Mouse (Mus musculus) neural tube, embryonic 13.5 days (tissue): ENCODE data around the gene Npc1l1. TPM values are rescaled to one million over a fixed set of nuclear protein-coding genes. Genes with fewer than 3 reads are reported as not detected.

Experiments used
- ATAC-seq: fragments of 200-750 bp; cut with Nextera tagmentation; 2 replicates; pipeline ENCODE4 v1.8.0; 2017; ENCODE audit warnings: low read depth, mild to moderate bottlenecking, moderate TSS enrichment, moderate library complexity
- H3K27ac ChIP-seq: fragments of 300-500 bp; sonication (generic); replicated peaks from 2 replicates; pipeline ENCODE4 v1.5.1; 2015; ENCODE audit warnings: moderate library complexity, mild to moderate bottlenecking, inconsistent platforms
- H3K27me3 ChIP-seq: fragments of 300-500 bp; sonication (generic); 2 replicates; pipeline ENCODE4 v1.6.1; 2015; ENCODE audit warnings: mild to moderate bottlenecking, inconsistent platforms
- H3K36me3 ChIP-seq: fragments of 300-500 bp; sonication (generic); 2 replicates; pipeline ENCODE4 v1.6.1; 2015; ENCODE audit warnings: mild to moderate bottlenecking, inconsistent platforms
- H3K4me1 ChIP-seq: fragments of 300-500 bp; sonication (generic); replicated peaks from 2 replicates; pipeline ENCODE4 v1.6.1; 2015; ENCODE audit warnings: inconsistent platforms
- H3K4me2 ChIP-seq: fragments of 300-500 bp; sonication (generic); 2 replicates; pipeline ENCODE4 v1.6.1; 2015; ENCODE audit warnings: inconsistent platforms, mild to moderate bottlenecking, moderate library complexity
- H3K4me3 ChIP-seq: fragments of 300-500 bp; sonication (generic); 2 replicates; pipeline ENCODE4 v1.5.1; 2015; ENCODE audit warnings: mild to moderate bottlenecking, inconsistent platforms
- H3K9ac ChIP-seq: fragments of 300-500 bp; sonication (generic); 2 replicates; pipeline ENCODE4 v1.6.1; 2015; ENCODE audit warnings: moderate library complexity, mild to moderate bottlenecking, inconsistent platforms
- H3K9me3 ChIP-seq: fragments of 300-500 bp; sonication (generic); 2 replicates; pipeline ENCODE4 v1.6.1; 2016; ENCODE audit warnings: inconsistent platforms
- WGBS: fragments of 180-500 bp; shearing (Covaris S2); methylation state at CpG from one replicate; pipeline ENCODE4 v1.1.7; 2015; 5-methylcytosine and 5-hydroxymethylcytosine counted together
- polyA plus RNA-seq: library from polyadenylated mRNA; unstranded; fragments of >200 nt; fragmentation: Nextera tagmentation; extraction: Ambion mirVana; gene quantifications from 2 replicates; pipeline ENCODE4 v1.2.1, GENCODE M21; 2015

The Npc1l1 gene
- polyA plus RNA-seq, 1 experiment from 2014 or later, result not detected

DNA sequence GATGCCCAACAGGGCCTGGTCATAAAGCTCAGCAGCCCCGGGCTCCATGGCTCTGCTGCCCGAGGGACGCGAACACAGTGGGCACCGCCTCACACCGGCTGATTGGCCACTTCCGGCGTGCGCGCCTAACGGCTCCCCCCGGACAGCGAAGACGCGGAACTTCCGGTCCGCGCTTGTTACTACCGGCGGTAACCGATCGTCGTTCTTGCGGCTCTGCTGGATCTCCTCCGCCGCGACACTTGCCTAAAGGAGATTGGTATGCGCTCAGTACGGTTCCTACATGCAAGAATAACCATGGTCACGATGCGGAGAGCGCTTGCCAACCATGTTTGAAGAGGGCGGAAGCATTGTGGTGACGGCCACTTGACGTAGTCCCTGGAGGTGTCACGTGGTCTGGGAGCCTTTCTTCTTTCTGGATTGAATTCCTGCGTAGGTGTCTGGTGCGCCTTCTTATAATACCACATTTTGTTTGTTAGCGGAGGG lies 29.8 kb downstream of the Npc1l1 start, which contains the start of gene Nudcd3:
TSS of gene Nudcd3 (minus strand) at position 329 of the 483 bp plus-strand sequence.
- Histone ChIP-seq H3K36me3 (no peaks in the 10 kb centered on the region), H3K27ac (peak within 1 kb of the TSS; percentile 97), H3K9me3 (no peaks in the 10 kb centered on the region), H3K4me2 (peak within 1 kb of the TSS; percentile 95), H3K4me3 (peak within 1 kb of the TSS; percentile 85), H3K9ac (peak within 1 kb of the TSS; percentile 91), H3K4me1 (peaks cover 33% of the 10 kb centered on the region), H3K27me3 (no peaks in the 10 kb centered on the region)
- peak; percentile 96 for ATAC-seq
- under 1% methylated on average over 39 of the region's 39 CpGs for WGBS

DNA sequence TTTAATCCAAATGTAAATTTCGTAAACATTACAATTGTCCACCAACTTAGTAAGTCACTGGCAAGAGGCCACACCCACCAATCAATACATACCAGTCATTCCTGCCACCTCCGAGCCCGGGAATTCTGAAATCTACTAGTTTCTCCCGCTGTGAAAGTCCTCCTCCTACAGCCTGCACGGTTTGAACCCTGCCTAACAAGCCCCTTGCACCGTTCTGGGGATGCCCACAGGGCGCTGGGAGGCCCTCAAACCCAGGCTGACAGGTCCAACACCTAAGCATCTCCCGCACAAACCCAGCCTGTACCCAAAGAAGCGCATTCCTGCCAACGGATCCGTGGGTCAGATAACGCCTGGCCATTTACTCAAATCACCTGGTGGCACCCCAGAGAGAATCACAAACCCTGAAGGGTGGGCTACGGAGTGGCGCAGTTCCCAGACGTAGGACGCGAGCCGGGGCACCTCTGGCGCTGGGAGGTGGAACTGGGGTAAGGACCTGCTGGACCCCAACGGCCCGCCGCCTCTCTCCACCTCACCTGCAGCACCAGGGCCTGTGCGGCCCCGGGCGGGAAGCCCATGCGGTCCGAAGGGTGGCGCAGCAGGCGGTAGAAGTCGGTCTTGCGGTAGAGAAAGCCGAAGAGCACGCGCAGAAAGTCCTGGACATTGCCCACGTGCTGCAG lies 30.4 kb downstream of the Npc1l1 start, which contains the start of gene A730071L15Rik:
TSS of gene A730071L15Rik (plus strand) at position 620 of the 677 bp plus-strand sequence.
- Histone ChIP-seq H3K4me1 (peaks cover 33% of the 10 kb centered on the region), H3K27ac (peak within 1 kb of the TSS; percentile 97), H3K9me3 (no peaks in the 10 kb centered on the region), H3K27me3 (no peaks in the 10 kb centered on the region), H3K9ac (peak within 1 kb of the TSS; percentile 91), H3K4me3 (peak within 1 kb of the TSS; percentile 85), H3K4me2 (peak within 1 kb of the TSS; percentile 95), H3K36me3 (no peaks in the 10 kb centered on the region)
- WGBS, result 1% methylated on average over 35 of the region's 35 CpGs
- peak; percentile 74 for ATAC-seq

DNA sequence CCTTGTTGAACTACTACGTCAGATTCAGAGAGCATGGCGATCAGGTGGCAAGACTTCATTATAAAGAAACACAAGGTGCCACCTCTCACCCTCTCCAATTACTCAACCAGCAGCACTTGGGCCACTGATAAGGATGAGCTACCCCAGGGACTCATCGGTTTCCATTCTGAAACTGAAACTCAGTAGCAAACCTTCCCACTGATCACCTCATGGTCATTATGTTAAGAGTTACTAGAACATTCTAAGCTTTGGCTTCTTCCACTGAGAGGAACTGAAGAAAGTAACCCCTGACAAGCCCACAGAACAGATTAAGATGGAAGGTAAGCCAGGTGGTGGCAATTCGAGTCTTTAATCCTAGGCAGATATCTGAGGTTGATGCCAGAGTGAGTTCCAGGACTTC lies 31.5 kb downstream of the Npc1l1 start:
- 95% methylated on average over 4 of the region's 4 CpGs for WGBS
- ATAC-seq, result no peak
- Histone ChIP-seq H3K9me3 (no peaks in the 10 kb centered on the region), H3K4me1 (peaks cover 33% of the 10 kb centered on the region), H3K27me3 (no peaks in the 10 kb centered on the region), H3K36me3 (no peaks in the 10 kb centered on the region), H3K9ac (0 out of 2 replicates have a peak overlapping the region, but pooled peaks have one; percentile 91), H3K4me3 (peak overlapping the region; percentile 85), H3K27ac (no peak overlapping the region), H3K4me2 (peak overlapping the region; percentile 95)

DNA sequence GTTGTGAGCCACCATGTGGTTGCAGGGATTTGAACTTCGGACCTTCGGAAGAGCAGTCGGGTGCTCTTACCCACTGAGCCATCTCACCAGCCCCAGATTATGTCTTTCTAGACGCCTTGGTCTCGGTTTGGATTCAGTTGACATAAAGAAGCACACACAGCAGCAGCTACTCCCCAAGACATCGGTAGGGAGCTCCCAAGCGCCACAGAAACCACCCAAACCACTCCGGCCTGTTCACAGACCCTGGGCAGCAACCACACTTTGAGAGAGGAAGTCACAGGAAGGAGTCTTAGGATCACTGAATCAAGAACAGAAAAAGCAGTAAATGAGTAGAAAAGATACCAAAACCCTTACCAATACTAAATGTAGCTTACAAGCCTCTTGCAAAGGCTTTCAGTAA lies 33.2 kb downstream of the Npc1l1 start:
- Histone ChIP-seq H3K9me3 (no peaks in the 10 kb centered on the region), H3K4me3 (no peak overlapping the region), H3K9ac (no peak overlapping the region), H3K36me3 (peaks cover 15% of the 10 kb centered on the region), H3K27me3 (no peaks in the 10 kb centered on the region), H3K4me1 (peaks cover 33% of the 10 kb centered on the region), H3K27ac (no peak overlapping the region), H3K4me2 (no peak overlapping the region)
- no peak for ATAC-seq
- 94% methylated on average over 8 of the region's 8 CpGs for WGBS

DNA sequence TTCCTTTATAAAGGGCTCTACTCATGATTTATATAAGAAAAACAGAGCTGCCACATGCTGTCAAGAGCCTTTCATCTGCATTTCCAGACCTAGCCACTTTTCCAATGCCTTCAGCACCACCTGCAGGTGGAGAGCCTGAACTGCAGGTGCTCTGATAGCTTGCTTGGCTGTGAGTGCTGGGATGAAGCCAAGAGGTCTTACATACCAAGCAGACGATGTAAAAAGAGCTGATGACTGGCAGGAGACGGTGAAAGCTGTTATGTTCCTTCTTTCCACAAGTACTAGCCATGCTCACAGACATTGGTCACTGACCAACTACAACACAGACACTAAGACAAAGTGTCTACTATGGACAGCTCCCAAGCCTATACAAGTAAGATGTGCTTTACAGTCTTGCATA lies 42.1 kb downstream of the Npc1l1 start:
- ATAC-seq, result peak; percentile 79
- no peak overlapping the region for H3K4me2 ChIP-seq
- no peak overlapping the region for H3K4me3 ChIP-seq
- H3K36me3 ChIP-seq, result peaks cover 17% of the 10 kb centered on the region
- no peaks in the 10 kb centered on the region for H3K9me3 ChIP-seq
- no peak overlapping the region for H3K27ac ChIP-seq
- H3K4me1 ChIP-seq, result peaks cover 28% of the 10 kb centered on the region
- WGBS, result 12% methylated on average over 2 of the region's 2 CpGs
- no peak overlapping the region for H3K9ac ChIP-seq
- no peaks in the 10 kb centered on the region for H3K27me3 ChIP-seq

DNA sequence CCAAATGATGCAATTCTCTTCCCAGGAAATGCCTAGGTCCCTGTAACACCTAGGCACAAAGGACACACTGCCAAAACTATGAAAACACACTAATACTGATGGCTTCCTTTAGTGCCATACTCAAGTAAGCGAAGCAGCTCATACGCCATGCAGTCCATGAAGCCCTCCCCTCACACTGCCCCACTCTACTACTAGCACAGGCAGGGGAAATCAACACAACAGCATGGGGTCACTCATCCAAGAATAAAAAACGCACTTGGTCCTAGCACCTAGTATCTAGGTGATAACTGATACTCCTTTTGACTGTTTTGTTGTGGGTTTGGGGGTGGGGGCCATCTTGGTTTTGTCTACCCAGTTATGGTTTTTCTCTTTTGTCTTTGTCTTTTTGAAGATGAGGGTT lies 42.5 kb downstream of the Npc1l1 start:
- Histone ChIP-seq H3K9ac (0 out of 2 replicates have a peak overlapping the region, but pooled peaks have one; percentile 31), H3K36me3 (peaks cover 12% of the 10 kb centered on the region), H3K4me3 (no peak overlapping the region), H3K27ac (no peak overlapping the region), H3K4me2 (no peak overlapping the region), H3K27me3 (no peaks in the 10 kb centered on the region), H3K9me3 (no peaks in the 10 kb centered on the region), H3K4me1 (peaks cover 32% of the 10 kb centered on the region)
- WGBS, result 86% methylated on average over 3 of the region's 3 CpGs
- ATAC-seq, result 0 out of 2 replicates have a peak, but pooled peaks have one; percentile 36

DNA sequence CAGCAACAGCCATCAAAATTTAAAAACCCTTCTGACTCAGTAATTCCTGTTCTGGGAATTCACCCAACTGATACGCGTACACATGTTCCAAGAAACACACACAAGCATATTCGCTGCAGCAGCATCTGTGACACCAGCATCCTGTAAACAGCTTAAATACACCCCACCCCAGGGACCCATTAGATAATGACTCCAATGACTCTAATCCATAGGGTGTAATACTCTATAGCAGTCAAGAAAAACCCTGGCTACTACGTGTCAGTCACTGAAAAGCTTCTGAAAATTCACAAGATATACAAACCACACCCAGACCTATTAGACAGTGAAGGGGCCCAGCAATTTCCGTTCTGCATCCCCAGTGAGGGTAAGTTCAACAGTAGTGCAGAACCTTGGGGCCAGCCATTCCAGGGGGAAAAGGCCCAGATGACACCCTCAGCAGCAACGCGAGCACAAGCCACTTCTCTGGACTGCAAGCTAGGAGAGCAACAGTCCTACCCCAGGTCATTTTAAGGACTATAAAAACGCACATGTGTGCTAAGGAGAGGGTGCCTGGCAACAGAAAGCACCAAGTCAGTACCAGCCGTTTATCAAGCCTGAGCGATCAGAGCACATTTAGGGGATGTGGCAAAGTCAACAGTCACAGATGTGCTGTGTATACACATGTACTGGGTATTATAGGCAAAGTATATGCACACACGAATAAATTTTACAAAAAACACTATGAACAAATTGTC lies 45.6 kb downstream of the Npc1l1 start:
- Histone ChIP-seq H3K9ac (peak overlapping the region; percentile 10; the same call in 1 of the 2 replicates), H3K27me3 (no peaks in the 10 kb centered on the region), H3K36me3 (peaks cover under 1% of the 10 kb centered on the region), H3K9me3 (no peaks in the 10 kb centered on the region), H3K27ac (peak overlapping the region; percentile 49), H3K4me1 (peaks cover 47% of the 10 kb centered on the region), H3K4me3 (no peak overlapping the region), H3K4me2 (no peak overlapping the region)
- ATAC-seq, result no peak
- 40% methylated on average over 11 of the region's 11 CpGs for WGBS

DNA sequence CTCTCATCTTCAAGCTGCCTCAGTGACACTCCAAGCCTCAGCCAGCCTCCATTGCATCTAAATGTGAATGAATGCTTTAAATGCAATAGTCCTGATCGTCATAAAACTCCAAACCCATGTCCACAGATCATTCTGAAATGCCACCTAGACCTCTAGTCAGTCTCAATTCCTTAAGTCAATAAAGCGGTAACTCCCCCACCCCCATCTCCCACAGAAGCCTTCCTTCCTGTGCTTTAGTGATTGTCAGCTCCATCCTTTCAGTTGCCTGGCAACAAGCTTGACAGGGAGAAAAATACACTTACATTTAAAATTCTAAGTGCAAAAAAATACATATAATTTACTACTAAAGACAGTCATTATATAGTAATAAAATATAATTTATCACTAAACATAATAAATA lies 46.7 kb downstream of the Npc1l1 start:
- H3K27ac ChIP-seq, result 0 out of 2 replicates have a peak overlapping the region, but pooled peaks have one; percentile 18
- no peaks in the 10 kb centered on the region for H3K27me3 ChIP-seq
- 65% methylated on average over 2 of the region's 2 CpGs for WGBS
- H3K4me3 ChIP-seq, result no peak overlapping the region
- no peak for ATAC-seq
- no peak overlapping the region for H3K9ac ChIP-seq
- H3K9me3 ChIP-seq, result no peaks in the 10 kb centered on the region
- peaks cover 58% of the 10 kb centered on the region for H3K4me1 ChIP-seq
- H3K4me2 ChIP-seq, result no peak overlapping the region
- no peaks in the 10 kb centered on the region for H3K36me3 ChIP-seq

DNA sequence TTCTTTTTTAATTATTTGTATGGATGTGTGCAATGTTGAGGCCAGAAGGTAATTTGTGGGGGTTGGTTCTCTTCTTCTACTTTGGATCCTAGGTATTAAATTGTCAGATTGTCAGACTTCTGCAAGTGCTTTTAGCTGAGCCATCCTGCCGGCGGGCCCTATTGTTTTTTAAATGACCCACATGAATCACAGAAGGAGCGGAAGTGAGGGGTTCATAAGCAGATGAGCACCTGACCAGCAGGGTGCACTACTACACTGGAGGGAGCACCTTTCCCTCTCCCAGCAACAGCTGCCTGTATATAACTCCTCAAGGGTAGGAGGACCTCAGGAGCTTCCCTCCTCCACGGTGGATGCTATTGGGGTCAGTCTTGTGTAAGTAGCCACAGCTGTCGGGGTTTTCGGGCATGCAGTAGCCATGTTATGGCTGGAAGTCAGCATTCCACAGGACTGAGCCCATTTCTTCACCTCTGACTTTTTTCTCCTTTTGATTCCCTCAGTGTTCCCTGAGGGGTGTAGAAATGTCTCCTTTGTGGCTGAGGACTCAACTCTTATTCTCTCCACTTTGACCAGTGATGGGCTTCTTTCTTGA lies 49.0 kb downstream of the Npc1l1 start:
- Histone ChIP-seq H3K36me3 (no peaks in the 10 kb centered on the region), H3K4me2 (no peak overlapping the region), H3K27me3 (no peaks in the 10 kb centered on the region), H3K9me3 (no peaks in the 10 kb centered on the region), H3K4me3 (no peak overlapping the region), H3K9ac (no peak overlapping the region), H3K4me1 (peaks cover 57% of the 10 kb centered on the region), H3K27ac (no peak overlapping the region)
- ATAC-seq, result no peak
- 42% methylated on average over 6 of the region's 6 CpGs for WGBS

DNA sequence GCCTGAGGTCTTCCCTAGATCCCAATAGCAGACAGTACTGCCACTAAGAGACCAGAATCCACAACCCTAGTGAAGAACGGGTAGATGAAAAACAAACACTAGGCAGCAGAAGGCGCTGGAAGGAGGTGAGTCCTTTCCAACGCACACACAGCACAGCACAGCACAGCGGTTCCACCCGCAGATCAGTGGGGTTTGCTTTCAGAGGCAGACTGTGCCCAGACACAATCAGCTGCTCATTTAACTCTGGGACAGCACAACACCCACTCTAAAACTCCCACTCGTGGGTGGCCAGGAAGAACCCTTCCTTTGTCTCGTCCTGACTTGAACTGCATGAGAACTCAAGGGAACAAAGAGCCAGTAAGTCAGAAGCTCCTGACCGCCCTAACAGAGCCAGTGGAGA lies 50.7 kb downstream of the Npc1l1 start:
- peaks cover 50% of the 10 kb centered on the region for H3K4me1 ChIP-seq
- no peaks in the 10 kb centered on the region for H3K36me3 ChIP-seq
- peak overlapping the region; percentile 7; the same call in 1 of the 2 replicates for H3K27ac ChIP-seq
- H3K4me2 ChIP-seq, result no peak overlapping the region
- no peaks in the 10 kb centered on the region for H3K27me3 ChIP-seq
- H3K9ac ChIP-seq, result no peak overlapping the region
- ATAC-seq, result no peak
- WGBS, result 15% methylated on average over 8 of the region's 8 CpGs
- no peak overlapping the region for H3K4me3 ChIP-seq
- H3K9me3 ChIP-seq, result no peaks in the 10 kb centered on the region

DNA sequence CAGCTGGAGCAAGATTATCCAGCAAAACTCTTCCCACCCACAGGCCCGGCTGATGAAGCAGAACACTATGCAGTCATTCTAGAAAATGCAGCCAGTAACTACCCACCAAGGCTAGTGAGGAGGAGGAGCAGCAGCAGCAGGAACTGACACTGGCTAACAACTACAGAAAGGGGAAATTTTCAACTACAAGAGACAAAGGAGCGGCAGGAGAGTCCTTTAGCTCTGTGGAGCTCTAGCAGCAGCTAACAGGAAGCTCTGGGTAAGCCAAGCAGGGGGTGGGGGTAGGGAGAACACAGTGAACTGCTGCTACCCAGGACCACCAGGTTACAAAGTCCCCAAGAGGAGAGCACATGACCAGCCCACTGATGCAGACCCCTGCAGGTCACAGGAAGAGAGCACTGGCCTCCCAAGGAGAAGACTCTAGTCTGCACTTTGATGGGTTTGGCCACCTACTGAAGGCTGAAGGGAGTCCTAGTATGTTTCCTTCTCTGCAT lies 51.2 kb downstream of the Npc1l1 start:
- ATAC-seq, result 0 out of 2 replicates have a peak, but pooled peaks have one; percentile 17
- H3K27me3 ChIP-seq, result no peaks in the 10 kb centered on the region
- no peak overlapping the region for H3K4me3 ChIP-seq
- peak overlapping the region; percentile 50; the same call in 1 of the 2 replicates for H3K27ac ChIP-seq
- WGBS, result 11% methylated on average over 2 of the region's 2 CpGs
- no peaks in the 10 kb centered on the region for H3K36me3 ChIP-seq
- no peak overlapping the region for H3K9ac ChIP-seq
- H3K9me3 ChIP-seq, result no peaks in the 10 kb centered on the region
- peaks cover 46% of the 10 kb centered on the region for H3K4me1 ChIP-seq
- H3K4me2 ChIP-seq, result no peak overlapping the region
